Mouse (Mus musculus) lung, adult 2 months (tissue): ENCODE results near the gene Ccr9.

Source experiments
- CTCF ChIP-seq: fragments of 200-500 bp; IDR thresholded peaks from 2 replicates; pipeline ENCODE4 v1.5.1; 2011; ENCODE audit warnings: mild to moderate bottlenecking, low read length, control low read depth; ENCODE audit not compliant: insufficient read depth
- POLR2A ChIP-seq: fragments of 200-500 bp; IDR thresholded peaks from 2 replicates; pipeline ENCODE4 v1.6.1; 2011; ENCODE audit warnings: low read depth, mild to moderate bottlenecking, control low read depth, low read length, borderline replicate concordance; ENCODE audit errors: extremely low read depth

GRCm38 (mm10) chr9:123756752-123757151 lies 78.5 kb downstream of the Ccr9 start:
- TF ChIP-seq POLR2A, result no peak
- TF ChIP-seq CTCF, result no peak
